Mouse (Mus musculus) embryonic facial prominence, embryonic 11.5 days (tissue): ENCODE measurements around the gene Eml1. TPM values are rescaled to one million over a fixed set of nuclear protein-coding genes. Genes with fewer than 3 reads are reported as not detected.

ENCODE experiments used
- ATAC-seq: fragments of 200-750 bp; cut with Nextera tagmentation; replicated peaks from 2 replicates; pipeline ENCODE4 v1.8.0; 2017; ENCODE audit warnings: low read depth; ENCODE audit not compliant: insufficient number of reproducible peaks, low FRiP score, low TSS enrichment
- DNase-seq: peaks from one replicate; pipeline ENCODE4 v3.0.0-alpha.2; 2015; ENCODE audit warnings: low spot score
- H3K27ac ChIP-seq: fragments of 300-500 bp; sonication (generic); replicated peaks from 2 replicates; pipeline ENCODE4 v1.5.1; 2014; ENCODE audit warnings: mild to moderate bottlenecking, low read depth, low read length, control low read depth
- H3K27me3 ChIP-seq: fragments of 300-500 bp; sonication (generic); 2 replicates; pipeline ENCODE4 v1.6.1; 2014; ENCODE audit warnings: mild to moderate bottlenecking, low read length, moderate library complexity, mixed read lengths; ENCODE audit not compliant: control insufficient read depth, insufficient read depth
- H3K36me3 ChIP-seq: fragments of 300-500 bp; sonication (generic); replicated peaks from 2 replicates; pipeline ENCODE4 v1.6.1; 2014; ENCODE audit warnings: low read depth, mild to moderate bottlenecking, low read length, moderate library complexity, mixed read lengths; ENCODE audit not compliant: control insufficient read depth, insufficient read depth
- H3K4me1 ChIP-seq: fragments of 300-500 bp; sonication (generic); 2 replicates; pipeline ENCODE4 v1.6.1; 2014; ENCODE audit warnings: low read length, mixed read lengths; ENCODE audit not compliant: control insufficient read depth, insufficient read depth
- H3K4me2 ChIP-seq: fragments of 300-500 bp; sonication (generic); 2 replicates; pipeline ENCODE4 v1.6.1; 2014; ENCODE audit warnings: low read depth, mild to moderate bottlenecking, control low read depth, low read length, moderate library complexity
- H3K4me3 ChIP-seq: fragments of 300-500 bp; sonication (generic); 2 replicates; pipeline ENCODE4 v1.5.1; 2014; ENCODE audit warnings: low read depth, low read length, control low read depth
- H3K9ac ChIP-seq: fragments of 300-500 bp; sonication (generic); replicated peaks from 2 replicates; pipeline ENCODE4 v1.6.1; 2014; ENCODE audit warnings: mild to moderate bottlenecking, control low read depth, low read length
- H3K9me3 ChIP-seq: fragments of 300-500 bp; sonication (generic); replicated peaks from 2 replicates; pipeline ENCODE4 v1.6.1; 2016; ENCODE audit warnings: mild to moderate bottlenecking, low read length, inconsistent platforms, mixed read lengths; ENCODE audit not compliant: control insufficient read depth
- WGBS: fragments of 180-500 bp; shearing (Covaris S2); extraction: QIAGEN DNeasy Blood & Tissue Kit; methylation state at CpG from one replicate; pipeline ENCODE4 v1.1.7; 2014; 5-methylcytosine and 5-hydroxymethylcytosine counted together
- polyA plus RNA-seq: library from polyadenylated mRNA; unstranded; fragments of >200 nt; fragmentation: Nextera tagmentation; extraction: Ambion mirVana; gene quantifications from 2 replicates; pipeline ENCODE4 v1.2.1, GENCODE M21; 2014

The Eml1 gene
- polyA plus RNA-seq, 1 experiment from 2014 or later, result 69.7 TPM

DNA sequence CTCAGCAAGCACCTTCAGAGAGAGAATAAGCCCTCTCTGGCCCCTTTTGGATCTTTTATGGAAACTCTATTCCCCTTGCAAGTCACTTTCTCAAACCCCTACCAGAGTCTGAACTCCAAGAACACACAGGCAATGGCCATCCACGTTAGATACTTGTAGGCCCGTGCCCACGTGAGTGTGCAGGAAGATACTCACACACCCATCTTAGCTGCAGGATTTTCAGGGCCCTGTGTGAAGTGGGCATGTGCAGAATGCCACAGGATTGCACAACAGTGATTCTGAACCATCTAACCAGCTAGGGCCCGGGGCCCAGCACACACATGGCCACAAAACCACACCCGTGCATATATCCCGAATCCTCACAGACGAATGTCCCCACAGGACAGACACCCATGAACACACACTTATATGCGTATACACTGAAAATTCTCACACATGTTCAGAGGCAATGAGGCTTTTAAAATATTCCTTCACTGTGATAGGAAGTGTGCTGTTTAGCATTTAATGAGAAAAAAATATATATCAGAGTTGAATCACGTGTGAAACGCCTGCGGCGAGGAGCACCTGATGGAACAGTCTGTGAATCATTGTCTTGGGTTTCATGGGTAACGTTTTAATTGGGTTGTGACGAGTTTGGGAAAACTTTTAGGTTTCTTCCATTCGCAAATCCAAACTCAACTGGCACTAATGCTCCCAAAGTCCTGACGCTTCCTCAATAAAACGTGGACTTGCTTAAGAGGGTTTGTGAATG is 24.0 kb downstream of the Eml1 start:
- Histone ChIP-seq H3K4me3 (no peak overlapping the region), H3K4me1 (no peaks in the 10 kb centered on the region), H3K36me3 (no peaks in the 10 kb centered on the region), H3K9me3 (no peaks in the 10 kb centered on the region), H3K27me3 (no peaks in the 10 kb centered on the region), H3K9ac (no peak overlapping the region), H3K27ac (no peak overlapping the region), H3K4me2 (no peak overlapping the region)
- DNase-seq, result no peak
- WGBS, result 89% methylated on average over 17 of the region's 17 CpGs
- ATAC-seq, result no peak

DNA sequence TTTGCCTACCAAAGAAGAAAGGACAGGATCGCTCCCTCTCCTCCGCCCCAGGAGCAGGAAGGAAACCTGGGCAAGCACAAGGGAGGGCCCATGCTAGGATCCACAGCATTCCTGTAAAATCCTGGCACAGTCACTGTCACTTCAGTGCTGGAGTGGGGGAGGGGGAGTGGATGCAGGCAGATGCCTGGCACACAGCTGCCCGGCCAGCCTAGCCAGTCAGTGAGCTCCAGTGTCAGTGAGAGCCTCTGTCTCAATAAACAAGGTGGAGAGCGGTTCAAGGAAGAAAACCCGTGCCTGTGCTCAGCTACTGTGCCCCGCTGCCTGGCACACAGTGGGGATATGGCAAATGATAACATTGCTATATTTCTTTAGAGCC is 24.5 kb downstream of the Eml1 start:
- no peak overlapping the region for H3K4me3 ChIP-seq

DNA sequence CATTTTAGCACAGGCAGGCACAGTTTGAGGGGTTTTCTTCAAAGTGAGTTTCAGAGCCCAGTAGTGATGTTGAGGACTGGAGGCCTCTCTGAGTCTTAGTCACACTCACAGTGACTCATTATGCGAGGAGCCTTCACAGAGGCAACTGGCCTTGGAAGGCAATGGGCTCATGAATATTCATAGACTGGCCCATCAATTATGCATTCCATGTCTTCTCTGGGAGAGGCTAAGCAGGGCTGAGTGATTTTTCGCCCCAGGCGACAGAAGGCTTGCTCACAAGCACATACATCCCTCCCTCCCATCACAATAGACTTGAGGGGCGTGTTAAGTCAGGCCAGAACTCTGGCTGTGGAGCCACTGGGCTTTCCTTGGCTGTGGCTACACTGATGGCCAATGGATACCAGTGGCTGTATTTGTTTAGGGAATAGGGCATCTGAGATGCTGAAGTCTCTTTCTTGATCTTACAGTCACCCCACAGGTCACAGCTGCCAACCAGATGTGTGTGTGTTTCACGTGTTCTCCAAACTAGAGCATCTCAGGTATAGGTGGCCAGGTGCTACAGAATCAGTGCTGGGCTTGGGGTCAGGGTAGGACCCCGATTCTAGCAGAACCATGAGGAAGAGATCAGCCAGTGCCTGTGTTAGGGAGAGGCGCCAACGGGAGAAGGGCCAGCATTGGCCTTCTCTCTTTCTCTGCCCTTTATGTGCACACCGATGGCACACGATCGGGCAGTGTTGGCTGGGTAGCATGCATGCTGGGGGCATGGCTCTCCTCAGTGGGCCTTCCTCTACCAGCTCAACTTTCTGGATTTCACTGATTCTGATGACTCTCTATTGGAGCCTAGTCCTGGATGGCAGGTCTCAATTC is 25.6 kb downstream of the Eml1 start:
- ATAC-seq (peak; percentile 86; the same call in 1 of the 2 replicates), DNase-seq (peak; percentile 75)
- no peaks in the 10 kb centered on the region for H3K27me3 ChIP-seq
- H3K4me3 ChIP-seq, result no peak overlapping the region
- no peaks in the 10 kb centered on the region for H3K4me1 ChIP-seq
- no peaks in the 10 kb centered on the region for H3K9me3 ChIP-seq
- H3K36me3 ChIP-seq, result no peaks in the 10 kb centered on the region
- H3K4me2 ChIP-seq, result no peak overlapping the region
- 63% methylated on average over 11 of the region's 11 CpGs for WGBS
- H3K27ac ChIP-seq, result no peak overlapping the region
- no peak overlapping the region for H3K9ac ChIP-seq

More for the DNA sequence above, 24.5 kb downstream of the Eml1 start:
- Histone ChIP-seq H3K4me2 (no peak overlapping the region), H3K9ac (no peak overlapping the region), H3K4me1 (no peaks in the 10 kb centered on the region), H3K27ac (no peak overlapping the region), H3K27me3 (no peaks in the 10 kb centered on the region), H3K9me3 (no peaks in the 10 kb centered on the region), H3K36me3 (no peaks in the 10 kb centered on the region)
- no peak for ATAC-seq
- WGBS, result 79% methylated on average over 6 of the region's 6 CpGs
- no peak for DNase-seq

DNA sequence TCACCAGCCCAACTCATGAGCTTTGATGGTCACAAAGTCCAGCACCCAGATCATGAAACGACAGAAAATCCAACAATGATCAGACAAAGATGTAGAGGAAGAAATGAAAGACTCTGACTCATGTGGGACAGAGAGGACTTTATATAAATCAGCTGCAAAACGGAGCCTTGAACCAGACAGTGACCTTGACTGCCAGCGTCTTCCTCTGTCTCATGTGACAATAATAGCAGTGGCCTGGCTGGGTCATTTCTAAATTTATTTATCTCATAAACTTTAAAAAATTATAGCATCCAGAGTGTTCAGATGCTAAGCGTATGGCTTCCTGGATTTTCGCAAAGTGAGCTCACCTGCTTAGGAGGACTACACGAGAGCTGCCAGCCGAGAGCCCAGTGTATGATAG is 27.9 kb downstream of the Eml1 start:
- Histone ChIP-seq H3K9me3 (no peaks in the 10 kb centered on the region), H3K4me2 (no peak overlapping the region), H3K27ac (no peak overlapping the region), H3K4me1 (no peaks in the 10 kb centered on the region), H3K36me3 (no peaks in the 10 kb centered on the region), H3K9ac (no peak overlapping the region), H3K4me3 (no peak overlapping the region), H3K27me3 (no peaks in the 10 kb centered on the region)
- WGBS, result 87% methylated on average over 7 of the region's 7 CpGs
- DNase-seq, result no peak
- ATAC-seq, result no peak

DNA sequence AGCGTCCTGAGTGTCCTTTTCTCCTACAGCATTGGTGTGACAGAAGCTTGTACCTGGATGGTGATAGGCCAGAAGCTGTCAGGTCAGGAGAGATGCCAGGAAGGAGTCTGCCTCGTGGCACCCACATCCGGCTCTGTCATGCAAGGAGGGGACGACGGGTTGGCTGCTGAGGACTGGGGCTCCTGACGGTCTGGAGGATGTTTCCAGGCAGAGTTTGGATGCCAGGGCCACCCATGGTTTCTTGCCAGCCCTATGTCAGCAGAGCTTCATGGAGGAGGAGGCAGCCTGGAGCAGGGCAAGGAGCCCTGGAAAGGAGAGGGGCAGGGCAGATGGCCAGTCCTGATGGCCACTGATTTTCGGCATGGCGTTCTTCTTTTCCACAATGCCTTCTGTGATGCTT is 28.4 kb downstream of the Eml1 start:
- Histone ChIP-seq H3K36me3 (no peaks in the 10 kb centered on the region), H3K9ac (no peak overlapping the region), H3K4me3 (no peak overlapping the region), H3K4me2 (no peak overlapping the region), H3K27me3 (no peaks in the 10 kb centered on the region), H3K9me3 (no peaks in the 10 kb centered on the region), H3K27ac (no peak overlapping the region), H3K4me1 (no peaks in the 10 kb centered on the region)
- ATAC-seq (no peak), DNase-seq (no peak)
- WGBS, result 91% methylated on average over 8 of the region's 8 CpGs

DNA sequence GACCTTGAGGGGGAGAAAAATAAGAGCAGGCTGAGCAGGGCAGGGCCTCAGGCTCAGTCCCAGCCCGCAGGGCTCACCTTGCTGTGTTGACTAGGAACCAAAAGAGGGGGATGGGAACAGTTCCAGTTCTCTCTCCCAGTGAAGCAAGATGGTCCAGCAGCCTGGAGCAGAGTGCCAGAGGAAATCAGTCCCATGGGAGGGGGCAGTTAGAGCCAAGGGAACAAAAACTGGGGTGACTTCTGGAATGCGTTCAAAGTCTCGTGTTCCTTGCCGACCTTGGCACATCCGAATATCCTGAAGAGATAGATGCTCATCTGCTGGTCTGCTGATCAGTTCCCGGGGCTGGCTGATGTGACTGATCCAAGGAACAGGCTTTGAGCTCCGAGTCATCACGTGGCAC is 30.2 kb downstream of the Eml1 start:
- Histone ChIP-seq H3K4me2 (no peak overlapping the region), H3K4me3 (no peak overlapping the region), H3K27me3 (no peaks in the 10 kb centered on the region), H3K4me1 (no peaks in the 10 kb centered on the region), H3K27ac (no peak overlapping the region), H3K9me3 (no peaks in the 10 kb centered on the region), H3K36me3 (no peaks in the 10 kb centered on the region), H3K9ac (no peak overlapping the region)
- no peak for ATAC-seq
- 82% methylated on average over 8 of the region's 8 CpGs for WGBS
- no peak for DNase-seq

DNA sequence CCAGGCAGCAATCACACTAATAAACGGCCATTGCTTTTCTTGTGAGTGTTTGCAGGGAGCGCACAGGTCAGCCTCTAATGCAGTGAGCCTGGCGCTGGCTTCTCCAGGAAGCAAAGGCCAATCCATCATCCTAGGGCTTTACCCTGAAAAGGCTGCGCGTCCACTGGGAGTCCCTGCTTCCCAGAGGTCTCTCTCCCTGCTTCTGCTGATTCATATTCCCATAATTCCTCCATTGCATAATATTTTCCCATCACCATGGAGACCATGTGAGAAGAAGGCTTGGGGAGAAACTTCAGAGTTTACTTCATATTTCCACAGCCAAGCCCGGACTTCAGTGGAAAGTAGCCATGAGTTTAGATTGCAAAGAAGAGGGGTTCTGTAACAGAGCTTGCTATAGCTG is 33.2 kb downstream of the Eml1 start:
- no peaks in the 10 kb centered on the region for H3K36me3 ChIP-seq
- no peak overlapping the region for H3K9ac ChIP-seq
- no peaks in the 10 kb centered on the region for H3K9me3 ChIP-seq
- ATAC-seq (no peak), DNase-seq (no peak)
- WGBS, result 83% methylated on average over 6 of the region's 6 CpGs
- H3K4me1 ChIP-seq, result no peaks in the 10 kb centered on the region
- no peaks in the 10 kb centered on the region for H3K27me3 ChIP-seq
- no peak overlapping the region for H3K27ac ChIP-seq
- no peak overlapping the region for H3K4me2 ChIP-seq
- no peak overlapping the region for H3K4me3 ChIP-seq

DNA sequence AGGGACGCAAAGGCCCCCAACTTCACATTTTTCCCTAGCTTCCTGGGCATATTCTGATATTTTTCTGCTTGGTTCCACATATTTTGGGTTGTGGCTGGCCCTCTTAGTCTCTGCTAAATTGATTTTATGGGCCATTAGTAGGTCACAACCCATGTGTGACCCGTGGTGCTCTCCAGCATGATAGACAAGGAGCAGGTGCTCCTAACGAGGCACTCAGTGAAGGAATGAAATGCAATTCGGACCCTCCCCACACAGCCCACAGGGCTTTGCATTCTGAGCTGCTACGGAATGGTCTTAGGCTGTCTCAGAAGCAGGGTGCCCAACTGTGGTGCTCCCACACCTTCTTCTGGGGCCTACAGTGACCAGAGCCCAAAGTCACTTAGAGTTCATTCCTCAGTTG is 38.3 kb downstream of the Eml1 start:
- H3K4me1 ChIP-seq, result no peaks in the 10 kb centered on the region
- 53% methylated on average over 5 of the region's 5 CpGs for WGBS
- H3K9ac ChIP-seq, result no peak overlapping the region
- DNase-seq (no peak), ATAC-seq (no peak)
- H3K27me3 ChIP-seq, result no peaks in the 10 kb centered on the region
- H3K4me3 ChIP-seq, result no peak overlapping the region
- no peaks in the 10 kb centered on the region for H3K9me3 ChIP-seq
- no peak overlapping the region for H3K27ac ChIP-seq
- no peaks in the 10 kb centered on the region for H3K36me3 ChIP-seq
- no peak overlapping the region for H3K4me2 ChIP-seq
